Mouse (Mus musculus): ENCODE results near the gene Grifin. TPM values are rescaled to one million over a fixed set of nuclear protein-coding genes. Genes with fewer than 3 reads are reported as not detected.

Gene Grifin
- polyA plus RNA-seq, 1 experiment from 2014 or later: not detected

DNA sequence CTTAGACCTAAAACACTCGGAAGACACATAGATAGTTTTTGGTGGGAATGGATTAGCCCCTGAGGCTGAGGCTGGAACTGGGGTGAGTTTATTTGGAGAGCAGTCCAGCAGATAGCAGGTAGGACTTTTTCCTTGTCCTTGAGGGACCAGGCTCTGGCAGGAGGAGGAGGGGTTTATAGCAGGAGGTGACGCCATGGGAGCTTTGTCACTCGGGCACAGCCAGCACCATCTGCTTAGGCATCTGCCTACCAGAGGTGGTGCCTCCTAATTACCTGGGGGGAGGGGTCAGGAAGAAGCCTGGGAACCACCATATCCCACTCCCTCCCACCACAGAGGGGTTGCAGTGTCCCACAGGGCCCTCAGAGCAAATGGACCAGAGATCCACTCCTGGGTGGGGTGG lies 40.4 kb upstream of the Grifin start:
- Histone ChIP-seq H3K36me3 (peaks cover 5% of the 10 kb centered on the region; the same call in 1 of the 2 replicates), H3K27ac (no peak overlapping the region), H3K9me3 (no peaks in the 10 kb centered on the region; the same call in 1 of the 2 replicates), H3K4me1 (peaks cover 45% of the 10 kb centered on the region), H3K4me3 (no peak overlapping the region), H3K27me3 (ENCODE audit: insufficient read depth, poor library complexity, severe bottlenecking) (peaks cover 73% of the 10 kb centered on the region)
- 14% methylated on average over 3 of the region's 3 CpGs for WGBS
- DNase-seq (ENCODE audit: low spot score): no peak

DNA sequence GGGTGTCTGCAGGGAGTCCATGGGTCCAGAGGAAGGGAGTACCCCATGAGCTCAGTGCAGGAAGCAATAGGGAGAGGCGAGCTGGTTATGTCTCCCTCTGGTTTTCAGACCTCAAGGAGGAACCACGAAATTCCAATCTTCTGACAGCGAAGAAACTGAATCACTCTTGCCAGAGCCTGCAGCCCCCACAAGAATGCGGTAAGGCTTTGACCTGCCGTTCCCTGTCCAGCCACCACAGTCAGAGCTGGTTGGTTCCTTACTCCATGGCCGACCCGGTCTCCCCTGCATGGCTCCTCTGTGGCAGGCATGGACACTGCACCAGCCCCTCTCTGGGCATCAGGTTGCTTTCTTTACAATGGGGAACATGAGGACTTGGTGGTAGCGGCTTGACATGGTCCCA lies 39.5 kb upstream of the Grifin start:
- Histone ChIP-seq H3K4me1 (peaks cover 37% of the 10 kb centered on the region), H3K27me3 (ENCODE audit: insufficient read depth, poor library complexity, severe bottlenecking) (peaks cover 67% of the 10 kb centered on the region), H3K36me3 (peaks cover 2% of the 10 kb centered on the region; the same call in 1 of the 2 replicates), H3K27ac (peak overlapping the region; percentile 13; the same call in 1 of the 2 replicates), H3K9me3 (no peaks in the 10 kb centered on the region; the same call in 1 of the 2 replicates), H3K4me3 (no peak overlapping the region)
- DNase-seq (ENCODE audit: low spot score): no peak
- WGBS: 66% methylated on average over 8 of the region's 8 CpGs

DNA sequence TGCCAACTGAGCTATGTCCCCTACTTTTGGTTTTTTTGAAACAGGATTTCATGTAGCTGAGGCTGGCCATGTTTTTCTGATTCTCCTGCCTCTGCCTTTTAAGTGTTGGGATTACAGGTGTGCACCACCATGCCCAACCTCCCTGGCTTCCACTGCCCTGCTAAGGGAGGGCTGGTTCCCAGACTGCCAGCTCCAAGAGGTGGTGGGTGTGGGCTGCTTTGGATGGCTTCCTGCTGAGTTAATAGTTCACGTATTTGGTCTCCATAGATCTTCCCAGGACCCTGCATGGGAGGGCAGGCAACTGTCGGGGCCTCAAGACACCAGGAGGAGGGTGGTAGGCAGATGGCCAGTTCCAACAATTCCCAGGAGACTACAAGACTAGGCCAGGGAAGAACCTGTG lies 37.7 kb upstream of the Grifin start:
- no peak overlapping the region for H3K27ac ChIP-seq
- H3K27me3 ChIP-seq (ENCODE audit: insufficient read depth, poor library complexity, severe bottlenecking): peaks cover 55% of the 10 kb centered on the region
- no peak overlapping the region for H3K4me3 ChIP-seq

DNA sequence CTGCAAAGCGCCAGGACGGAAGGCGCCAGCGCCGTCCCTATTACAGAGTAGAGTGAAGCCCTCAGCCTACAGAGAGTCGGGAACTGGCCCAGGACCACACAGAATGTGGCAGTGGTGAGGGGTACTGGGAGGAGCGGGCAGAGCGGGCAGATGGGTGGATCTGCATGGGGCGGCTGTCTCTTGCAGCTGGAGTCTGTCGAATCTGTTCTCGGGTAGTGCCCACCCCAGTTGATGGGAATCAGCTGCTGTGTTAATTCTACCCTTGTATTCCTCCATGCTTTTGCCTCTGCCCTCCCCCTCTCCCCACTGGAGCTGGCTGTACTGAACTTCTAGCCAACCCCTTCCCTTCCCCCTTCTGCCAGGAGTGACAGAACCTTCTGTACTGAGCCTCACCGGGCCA lies 36.8 kb upstream of the Grifin start:
- H3K27ac ChIP-seq: no peak overlapping the region
- H3K4me3 ChIP-seq: no peak overlapping the region
- peaks cover 21% of the 10 kb centered on the region for H3K4me1 ChIP-seq
- 65% methylated on average over 12 of the region's 12 CpGs for WGBS
- H3K36me3 ChIP-seq: no peaks in the 10 kb centered on the region
- H3K27me3 ChIP-seq (ENCODE audit: insufficient read depth, poor library complexity, severe bottlenecking): peaks cover 53% of the 10 kb centered on the region
- no peak for DNase-seq (ENCODE audit: low spot score)
- no peaks in the 10 kb centered on the region for H3K9me3 ChIP-seq

More for the DNA sequence above, 37.7 kb upstream of the Grifin start:
- WGBS: 57% methylated on average over 2 of the region's 2 CpGs
- Histone ChIP-seq H3K4me1 (peaks cover 21% of the 10 kb centered on the region), H3K36me3 (no peaks in the 10 kb centered on the region), H3K9me3 (no peaks in the 10 kb centered on the region)
- DNase-seq (ENCODE audit: low spot score): no peak

DNA sequence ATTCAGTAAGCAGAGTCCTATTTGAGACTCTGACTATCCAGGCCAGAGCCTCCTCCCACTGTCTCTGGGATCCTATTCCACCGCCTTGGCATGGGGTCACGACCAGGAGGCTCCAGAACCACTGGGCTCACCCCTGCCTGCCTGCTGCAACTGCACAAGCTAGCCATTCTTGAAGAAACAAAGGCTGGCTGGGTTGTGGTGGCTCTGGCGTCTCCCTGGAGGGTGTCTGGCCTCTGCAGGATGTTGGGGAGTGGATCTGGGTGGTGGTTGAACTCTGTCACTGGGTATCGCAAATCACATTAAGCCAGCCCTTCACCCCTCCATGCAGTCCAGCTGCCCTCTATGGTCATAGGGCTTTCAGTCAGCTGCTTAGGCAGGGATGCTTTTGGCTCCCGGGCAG lies 35.1 kb upstream of the Grifin start:
- Histone ChIP-seq H3K4me3 (no peak overlapping the region), H3K4me1 (peaks cover 13% of the 10 kb centered on the region), H3K9me3 (no peaks in the 10 kb centered on the region), H3K27ac (no peak overlapping the region), H3K27me3 (ENCODE audit: insufficient read depth, poor library complexity, severe bottlenecking) (peaks cover 48% of the 10 kb centered on the region), H3K36me3 (no peaks in the 10 kb centered on the region)
- WGBS: 61% methylated on average over 5 of the region's 5 CpGs
- DNase-seq (ENCODE audit: low spot score): no peak

DNA sequence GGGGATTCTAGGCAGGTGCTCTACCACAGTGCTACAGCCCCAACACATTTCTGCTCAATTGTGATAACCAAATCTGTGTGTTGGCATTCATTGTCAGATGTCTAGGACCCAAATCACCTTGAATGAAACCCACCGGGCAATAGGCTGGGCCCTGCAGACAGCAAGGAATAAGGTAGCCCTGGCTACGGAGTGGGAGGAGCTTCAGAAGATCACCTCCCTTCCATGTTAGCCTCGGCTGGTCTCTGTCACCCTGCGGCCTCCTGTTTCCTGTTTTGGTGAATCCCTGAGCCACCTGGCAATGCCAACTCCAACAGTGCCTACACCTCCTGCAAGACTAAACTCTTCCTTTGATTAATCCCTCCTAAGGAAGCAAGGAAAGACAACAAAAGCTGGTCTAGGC lies 32.9 kb upstream of the Grifin start:
- H3K27ac ChIP-seq: no peak overlapping the region
- no peaks in the 10 kb centered on the region for H3K9me3 ChIP-seq
- no peak for DNase-seq (ENCODE audit: low spot score)
- no peaks in the 10 kb centered on the region for H3K36me3 ChIP-seq
- 74% methylated on average over 4 of the region's 4 CpGs for WGBS
- H3K4me3 ChIP-seq: no peak overlapping the region
- H3K27me3 ChIP-seq (ENCODE audit: insufficient read depth, poor library complexity, severe bottlenecking): peaks cover 38% of the 10 kb centered on the region
- H3K4me1 ChIP-seq: peaks cover 15% of the 10 kb centered on the region

DNA sequence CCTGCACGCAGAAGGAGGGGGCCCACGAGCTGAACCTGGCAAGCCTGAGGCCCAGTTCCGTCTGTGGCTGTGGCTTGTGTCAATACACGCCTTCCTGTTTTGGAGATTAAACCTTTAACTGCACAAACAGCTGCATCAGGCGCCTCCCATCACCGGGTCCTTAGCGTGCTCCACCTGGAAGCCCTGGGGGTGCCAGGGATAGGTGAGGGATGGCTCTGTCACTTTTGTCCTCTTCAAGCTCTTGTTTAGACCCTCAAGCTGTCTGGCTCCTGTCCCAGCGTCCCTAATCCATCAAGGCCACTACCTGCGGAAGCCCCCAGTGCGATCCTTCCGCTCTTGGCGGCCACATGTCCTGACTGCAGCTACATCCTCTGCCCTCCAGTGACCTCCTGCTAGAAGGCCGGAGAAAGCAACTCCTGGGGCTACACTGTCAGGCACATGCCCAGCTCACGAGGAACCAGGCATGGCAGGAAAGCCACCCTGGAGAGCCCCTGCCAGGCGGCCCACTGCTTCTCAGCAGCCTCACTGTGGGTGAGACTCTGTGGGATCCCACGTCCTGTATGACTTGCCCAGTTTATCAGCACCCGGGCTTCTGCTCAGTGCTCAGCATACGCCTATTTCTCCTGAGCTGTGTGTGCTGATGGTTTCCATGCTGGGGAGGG lies 32.2 kb upstream of the Grifin start:
- Histone ChIP-seq H3K27me3 (ENCODE audit: insufficient read depth, poor library complexity, severe bottlenecking) (peaks cover 35% of the 10 kb centered on the region), H3K36me3 (no peaks in the 10 kb centered on the region), H3K27ac (peak overlapping the region; percentile 59), H3K9me3 (no peaks in the 10 kb centered on the region), H3K4me3 (no peak overlapping the region), H3K4me1 (peaks cover 15% of the 10 kb centered on the region)
- 57% methylated on average over 18 of the region's 18 CpGs for WGBS
- no peak for DNase-seq (ENCODE audit: low spot score)

DNA sequence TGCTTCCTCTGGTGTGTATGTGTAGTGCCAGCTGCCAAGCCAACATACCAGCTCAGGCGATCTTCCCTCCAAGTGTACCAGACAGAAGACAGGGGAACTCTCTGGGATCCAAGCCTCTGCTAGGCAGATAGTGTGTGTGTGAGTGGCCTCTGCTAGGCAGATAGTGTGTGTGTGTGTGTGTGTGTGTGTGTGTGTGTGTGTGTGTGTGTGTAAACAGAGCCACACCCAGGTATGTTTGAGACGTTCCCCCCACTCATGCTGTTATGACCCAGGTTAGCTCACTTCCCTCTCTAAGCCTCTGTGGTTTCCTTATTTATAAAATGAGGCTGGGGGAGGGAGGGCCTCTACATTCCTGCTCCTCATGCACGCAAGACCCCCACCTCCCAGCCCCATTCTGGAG lies 31.6 kb upstream of the Grifin start:
- DNase-seq (ENCODE audit: low spot score): no peak
- Histone ChIP-seq H3K4me3 (no peak overlapping the region), H3K9me3 (no peaks in the 10 kb centered on the region), H3K4me1 (peaks cover 15% of the 10 kb centered on the region), H3K27ac (peak overlapping the region; percentile 59; the same call in 1 of the 2 replicates), H3K36me3 (no peaks in the 10 kb centered on the region), H3K27me3 (ENCODE audit: insufficient read depth, poor library complexity, severe bottlenecking) (peaks cover 39% of the 10 kb centered on the region)
- 60% methylated on average over 3 of the region's 3 CpGs for WGBS

DNA sequence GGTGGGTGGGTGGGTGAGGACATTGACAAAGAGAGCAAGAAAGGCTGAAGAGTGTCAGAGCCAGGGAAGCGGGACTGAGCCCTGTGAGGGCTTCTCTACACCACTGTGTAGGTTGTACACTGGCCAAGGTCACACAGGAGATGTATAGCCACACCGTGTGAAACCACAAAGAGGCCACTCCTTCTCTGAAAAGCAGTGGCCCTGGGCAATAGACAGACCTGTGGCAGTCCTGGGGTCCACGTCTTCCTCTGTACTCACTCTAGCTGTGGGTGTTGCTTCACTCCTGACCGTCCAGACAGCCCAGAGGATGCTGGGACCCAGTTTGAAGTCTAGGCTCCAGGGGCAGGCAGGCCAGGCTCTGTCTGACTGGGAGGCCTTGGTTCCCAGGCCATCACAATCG lies 30.0 kb upstream of the Grifin start:
- Histone ChIP-seq H3K36me3 (no peaks in the 10 kb centered on the region), H3K9me3 (no peaks in the 10 kb centered on the region), H3K4me1 (peaks cover 15% of the 10 kb centered on the region), H3K4me3 (no peak overlapping the region), H3K27ac (no peak overlapping the region), H3K27me3 (ENCODE audit: insufficient read depth, poor library complexity, severe bottlenecking) (peaks cover 35% of the 10 kb centered on the region)
- DNase-seq (ENCODE audit: low spot score): no peak
- WGBS: 73% methylated on average over 5 of the region's 5 CpGs

DNA sequence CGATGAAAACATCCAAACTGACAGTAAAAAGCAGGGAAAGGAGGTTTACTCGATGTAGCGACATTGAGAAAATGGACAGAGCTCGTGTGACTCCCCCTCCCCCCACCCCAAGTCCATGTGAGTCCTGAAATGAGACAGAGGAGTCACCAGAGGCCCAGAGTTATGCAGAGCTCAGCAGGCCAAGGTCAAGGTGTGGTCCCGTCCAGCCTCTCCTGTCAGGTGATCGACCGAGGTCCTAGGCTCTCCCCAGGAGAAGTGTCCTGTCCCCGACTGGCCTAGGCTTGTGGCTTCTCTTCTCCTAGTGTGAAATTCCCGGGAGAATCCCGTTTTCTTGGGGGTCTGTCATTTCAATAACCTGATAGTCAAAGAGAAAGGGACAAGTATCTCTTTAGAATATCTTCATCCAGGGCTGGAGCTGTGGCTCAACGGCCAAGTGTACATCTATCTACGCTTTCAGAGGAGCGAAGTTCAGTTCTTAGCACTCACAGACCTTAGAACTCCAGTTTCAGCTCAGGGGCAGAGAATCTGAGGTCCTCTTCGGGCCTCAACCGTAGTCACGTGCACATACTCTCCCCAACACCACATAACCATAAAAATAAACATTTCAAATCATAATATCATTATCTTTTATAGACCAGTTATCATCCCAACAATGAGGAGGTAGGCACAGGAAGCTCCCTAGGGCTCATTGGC lies 24.4 kb upstream of the Grifin start:
- 80% methylated on average over 16 of the region's 16 CpGs for WGBS
- Histone ChIP-seq H3K36me3 (no peaks in the 10 kb centered on the region), H3K9me3 (no peaks in the 10 kb centered on the region), H3K4me3 (no peak overlapping the region), H3K4me1 (no peaks in the 10 kb centered on the region; the same call in 1 of the 2 replicates), H3K27me3 (ENCODE audit: insufficient read depth, poor library complexity, severe bottlenecking) (peaks cover 10% of the 10 kb centered on the region), H3K27ac (no peak overlapping the region)
- no peak for DNase-seq (ENCODE audit: low spot score)

DNA sequence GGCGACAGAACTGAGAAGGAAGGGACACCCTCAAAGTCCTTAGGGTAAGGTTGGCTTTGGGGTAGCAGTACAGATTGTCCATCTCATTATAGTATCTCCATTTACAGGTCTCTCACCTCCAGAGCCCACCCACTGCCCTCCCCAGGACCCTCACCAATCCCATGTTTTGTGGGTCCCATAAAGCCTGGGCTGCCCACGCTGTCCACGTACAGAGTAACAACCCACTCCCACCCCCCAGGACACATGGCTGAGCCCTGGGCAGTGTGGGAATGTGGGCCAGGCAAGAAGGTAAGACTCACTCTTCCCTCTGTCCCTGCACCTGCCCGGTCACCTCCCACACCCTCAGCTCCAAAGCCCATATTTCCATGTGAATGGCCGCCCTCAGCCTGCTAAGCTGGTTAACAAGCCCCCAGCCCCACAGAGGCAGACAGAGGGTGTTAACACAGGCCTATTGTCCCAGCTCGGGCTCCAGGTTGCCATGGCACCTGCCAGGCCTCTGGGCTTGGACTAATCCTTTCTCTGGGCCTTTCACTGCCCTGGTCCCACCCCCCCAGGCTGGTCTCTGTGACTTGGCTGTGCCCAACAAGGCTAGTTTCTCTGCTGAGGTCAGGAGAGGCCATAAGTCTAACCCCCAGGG lies 19.0 kb upstream of the Grifin start:
- 44% methylated on average over 6 of the region's 6 CpGs for WGBS
- H3K9me3 ChIP-seq: no peaks in the 10 kb centered on the region
- H3K36me3 ChIP-seq: no peaks in the 10 kb centered on the region
- peaks cover 45% of the 10 kb centered on the region for H3K27me3 ChIP-seq (ENCODE audit: insufficient read depth, poor library complexity, severe bottlenecking)
- H3K4me3 ChIP-seq: no peak overlapping the region
- H3K27ac ChIP-seq: no peak overlapping the region
- peaks cover 33% of the 10 kb centered on the region for H3K4me1 ChIP-seq
- no peak for DNase-seq (ENCODE audit: low spot score)

DNA sequence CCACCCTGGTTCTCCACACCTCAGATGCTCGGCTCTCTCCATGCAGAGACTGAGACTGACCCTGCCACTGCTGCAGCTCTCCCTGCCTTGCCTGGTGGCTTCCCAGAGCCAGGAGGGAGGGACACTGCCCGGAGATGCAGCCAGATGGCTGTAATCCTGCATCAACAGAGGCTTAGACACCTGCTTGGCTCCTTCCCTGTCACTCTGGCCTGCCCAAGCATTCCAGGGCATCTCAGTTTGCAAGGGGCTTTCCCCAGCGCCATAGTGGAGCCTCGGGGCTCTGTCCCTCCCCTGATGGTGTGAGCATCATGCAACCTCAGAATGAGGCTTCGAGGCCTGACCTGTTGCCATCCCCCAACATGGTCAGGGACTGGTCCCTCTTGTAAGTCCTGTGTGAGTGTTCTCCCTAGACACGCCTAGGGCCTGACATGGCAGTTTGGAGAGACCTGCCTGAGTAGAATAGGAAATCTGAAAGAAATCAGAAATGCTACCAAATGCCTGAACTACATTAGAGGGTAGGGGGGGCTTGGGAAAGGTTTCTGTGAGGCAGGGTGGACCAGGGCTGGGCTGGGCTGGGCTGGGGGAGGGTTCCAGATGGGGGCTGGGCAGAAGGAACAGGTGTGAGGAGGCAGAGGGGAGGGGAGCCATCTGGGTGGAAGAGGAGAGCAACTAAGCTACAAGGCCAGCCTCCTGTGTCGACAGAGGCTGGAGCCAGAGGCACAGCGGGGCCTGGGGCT lies 18.3 kb upstream of the Grifin start:
- Histone ChIP-seq H3K27me3 (ENCODE audit: insufficient read depth, poor library complexity, severe bottlenecking) (peaks cover 49% of the 10 kb centered on the region), H3K4me3 (no peak overlapping the region), H3K4me1 (peaks cover 37% of the 10 kb centered on the region), H3K36me3 (no peaks in the 10 kb centered on the region), H3K27ac (no peak overlapping the region), H3K9me3 (no peaks in the 10 kb centered on the region)
- WGBS: 30% methylated on average over 8 of the region's 8 CpGs
- DNase-seq (ENCODE audit: low spot score): no peak

DNA sequence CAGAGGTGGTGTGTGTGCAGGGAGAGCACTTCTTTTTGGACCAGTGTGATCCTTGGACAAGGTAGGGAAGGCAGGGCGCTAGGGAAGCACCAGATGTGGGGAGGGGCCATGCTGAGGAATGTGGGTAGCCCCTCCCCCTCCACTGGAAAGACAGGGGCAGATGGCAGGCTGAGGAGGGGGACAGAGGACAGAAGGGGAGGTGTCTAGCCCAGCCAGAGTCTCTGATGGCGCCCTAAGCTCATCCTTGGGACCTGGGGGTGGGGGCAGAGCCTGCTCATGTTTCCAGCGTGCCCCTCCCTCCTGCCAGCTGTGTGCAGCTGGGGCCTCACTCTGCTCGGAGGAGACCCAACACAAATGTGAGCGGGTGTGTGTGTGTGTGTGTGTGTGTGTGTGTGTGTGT lies 16.7 kb upstream of the Grifin start:
- peaks cover 49% of the 10 kb centered on the region for H3K27me3 ChIP-seq (ENCODE audit: insufficient read depth, poor library complexity, severe bottlenecking)
- H3K4me1 ChIP-seq: peaks cover 37% of the 10 kb centered on the region
- DNase-seq (ENCODE audit: low spot score): no peak
- H3K9me3 ChIP-seq: no peaks in the 10 kb centered on the region
- 3% methylated on average over 5 of the region's 5 CpGs for WGBS
- no peak overlapping the region for H3K4me3 ChIP-seq
- H3K36me3 ChIP-seq: no peaks in the 10 kb centered on the region
- H3K27ac ChIP-seq: peak overlapping the region; percentile 62
